Mouse (Mus musculus) embryo, embryonic 11 days (tissue): ENCODE measurements at regions not wholly inside any gene's neighbourhood (a gene's known extent, or its start where the extent isn't known, plus 50 kb on each side); places are given as distances from the start of the nearest gene placed in this dataset.
A peak's percentile ranks its signal among the peaks of the same experiment; 100 is the strongest.

ENCODE experiments used
- DNase-seq: peaks from one replicate; pipeline ENCODE4 v3.0.0-alpha.2; 2015

GRCm38 (mm10) chr16:73835715-73836440, 575.7 kb downstream of the Robo2 start:
- no peak for DNase-seq

DNA sequence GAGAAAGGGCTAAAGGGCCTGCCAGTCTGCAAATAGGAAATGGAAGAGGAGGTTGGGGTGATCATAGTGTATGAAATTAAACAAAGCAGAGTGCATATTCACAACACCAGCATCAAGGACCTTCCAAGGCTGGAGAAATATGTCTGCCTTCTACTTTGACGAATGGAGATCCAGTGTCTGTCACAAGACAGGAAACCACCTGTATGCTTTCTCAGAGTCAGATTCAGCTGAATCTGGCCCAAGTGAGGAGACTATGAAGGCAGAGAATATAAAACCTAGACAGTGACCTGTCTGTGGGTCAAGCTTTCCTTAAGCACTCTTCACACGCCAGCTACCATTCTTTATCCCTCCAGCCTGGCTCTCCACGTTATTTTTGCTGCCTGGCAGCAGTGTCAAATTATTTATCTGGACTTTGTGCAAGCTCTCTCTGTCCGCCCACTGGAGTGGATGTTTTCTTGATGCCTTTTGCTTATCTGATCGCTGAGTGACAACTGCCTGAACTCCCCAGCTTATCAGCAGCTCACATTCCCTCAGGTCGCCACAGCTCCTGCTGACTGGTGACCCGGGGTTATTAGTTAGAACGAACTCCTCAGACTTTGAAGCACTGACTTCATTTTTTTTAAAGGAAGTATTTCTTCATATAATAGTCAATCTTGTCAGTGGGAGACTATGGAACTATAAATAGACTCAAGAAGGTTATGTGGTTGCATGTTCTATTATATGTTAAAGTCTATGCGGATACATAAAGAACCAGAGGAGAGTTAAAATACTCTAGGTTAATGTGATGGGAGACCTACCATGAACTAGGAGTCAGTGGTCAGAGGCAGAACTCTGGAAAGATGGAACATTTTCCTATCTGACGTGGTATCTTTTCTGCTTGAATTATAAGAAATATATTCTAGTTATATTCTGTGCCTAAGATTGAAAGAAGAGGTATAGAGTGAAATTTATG, 590.0 kb downstream of the Robo2 start:
- no peak for DNase-seq

DNA sequence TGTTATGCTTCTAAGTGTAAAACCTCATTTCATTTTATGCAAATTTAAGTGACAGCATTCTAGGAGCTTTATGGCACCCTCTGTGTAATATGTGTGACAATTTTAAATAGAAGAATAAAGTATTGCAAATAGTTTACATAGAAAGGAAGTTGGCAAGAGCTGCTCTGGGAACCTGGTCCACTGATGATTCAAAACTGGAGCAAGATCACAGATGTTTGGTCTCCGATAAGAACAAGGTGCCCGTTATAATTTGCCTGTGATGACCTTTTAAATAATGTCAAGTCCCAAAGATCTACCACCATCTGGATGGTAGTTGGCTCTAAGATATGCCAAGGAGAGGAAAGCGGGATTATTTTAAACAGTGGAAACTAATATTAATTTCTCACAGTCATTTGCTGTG, 607.1 kb downstream of the Robo2 start:
- DNase-seq = no peak

- no peak for DNase-seq
These were observed 615.0 kb downstream of the Robo2 start for GRCm38 (mm10) chr16:73796528-73797171.

DNA sequence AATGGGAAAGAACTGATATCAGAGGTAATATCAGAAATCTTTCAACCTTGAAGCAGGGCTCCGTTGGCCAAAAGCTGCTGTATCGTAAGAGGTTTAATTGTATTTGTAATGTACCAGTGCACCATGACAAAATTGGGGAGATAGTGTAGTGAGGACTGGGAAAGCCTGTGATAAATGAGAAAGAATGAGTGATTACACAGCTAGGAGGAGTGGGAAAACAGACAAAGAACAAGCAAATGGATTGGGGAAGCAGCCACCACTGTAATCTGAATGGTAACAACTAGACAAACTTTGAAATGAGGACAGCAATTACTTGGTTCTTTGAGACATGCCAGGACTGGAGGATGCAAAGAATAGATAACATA, 626.6 kb downstream of the Robo2 start:
- DNase-seq = no peak

- DNase-seq = no peak
These were observed 627.1 kb downstream of the Robo2 start for GRCm38 (mm10) chr16:73784296-73785073.

DNA sequence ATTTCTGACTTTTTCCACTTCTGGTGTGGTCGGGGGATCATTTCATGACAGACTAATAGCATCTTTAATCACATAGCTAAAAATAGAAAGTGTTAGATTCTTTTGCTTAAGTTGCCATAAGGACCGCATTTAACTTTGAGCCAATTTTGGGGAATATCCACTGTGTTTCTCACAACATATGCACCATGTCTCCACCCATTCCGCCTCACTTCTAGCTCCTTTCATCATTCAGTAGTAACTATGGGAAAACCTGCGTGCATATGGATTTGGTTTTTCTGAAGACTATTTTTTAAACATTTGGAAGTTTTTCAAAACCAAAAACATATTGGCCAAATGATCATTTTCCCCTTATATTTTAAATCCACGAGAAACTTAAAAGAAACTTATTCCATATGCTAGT, 639.2 kb downstream of the Robo2 start:
- DNase-seq = no peak

GRCm38 (mm10) chr16:73770440-73770856, 641.2 kb downstream of the Robo2 start:
- no peak for DNase-seq

GRCm38 (mm10) chr16:73769729-73770128, 641.9 kb downstream of the Robo2 start:
- no peak for DNase-seq

GRCm38 (mm10) chr16:73768706-73769105, 642.9 kb downstream of the Robo2 start:
- no peak for DNase-seq

DNA sequence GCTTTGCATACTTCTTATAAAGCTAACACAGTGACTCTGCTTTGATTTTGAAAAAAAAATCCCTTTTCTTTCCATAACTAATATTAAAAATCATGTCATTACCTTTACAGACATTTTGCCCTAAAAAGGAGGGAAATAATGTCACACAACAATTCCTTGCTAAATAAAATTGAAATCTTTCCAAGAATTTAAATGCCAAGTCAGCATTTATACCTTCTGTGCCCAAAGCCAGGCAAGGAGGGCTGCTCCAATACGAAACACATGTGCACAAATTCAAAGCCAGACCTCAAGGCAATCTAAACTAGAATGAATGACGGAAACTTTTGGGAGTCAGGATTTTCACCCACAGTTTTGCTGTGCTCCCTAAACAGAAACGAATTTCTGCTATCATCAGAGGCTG, 646.4 kb downstream of the Robo2 start:
- DNase-seq = no peak

- DNase-seq = no peak
These were observed 650.7 kb downstream of the Robo2 start for GRCm38 (mm10) chr16:73760921-73761320.

- no peak for DNase-seq
These were observed 652.8 kb downstream of the Robo2 start for GRCm38 (mm10) chr16:73758872-73759271.

DNA sequence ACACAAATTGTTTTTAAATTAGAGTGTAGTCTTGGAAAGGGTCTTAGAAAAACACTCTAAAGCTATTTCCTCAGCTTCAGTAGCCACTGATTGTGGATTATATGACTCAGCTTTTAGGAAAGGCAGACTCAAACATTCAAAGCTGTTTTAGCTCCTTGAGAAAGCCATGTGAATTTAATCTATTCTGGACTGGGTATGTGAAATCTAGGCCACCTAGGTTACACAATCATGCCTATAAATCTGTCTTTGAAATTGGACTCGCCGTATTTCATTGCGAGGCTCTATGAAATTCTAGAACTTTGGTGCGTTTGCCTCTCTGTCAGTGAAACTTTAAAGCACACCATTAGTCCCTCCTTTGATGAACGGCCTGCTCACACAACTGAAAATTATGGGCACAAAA, 657.3 kb downstream of the Robo2 start:
- DNase-seq = peak; percentile 59

- DNase-seq = peak; percentile 59
These were observed 683.3 kb downstream of the Robo2 start for GRCm38 (mm10) chr16:73728297-73728696.

- DNase-seq = no peak
These were observed 691.9 kb downstream of the Robo2 start for GRCm38 (mm10) chr16:73719691-73720090.

GRCm38 (mm10) chr16:73716301-73716700, 695.3 kb downstream of the Robo2 start:
- DNase-seq = no peak

GRCm38 (mm10) chr16:73707051-73707450, 704.6 kb downstream of the Robo2 start:
- no peak for DNase-seq

GRCm38 (mm10) chr16:73689274-73689673, 722.4 kb downstream of the Robo2 start:
- DNase-seq = no peak

DNA sequence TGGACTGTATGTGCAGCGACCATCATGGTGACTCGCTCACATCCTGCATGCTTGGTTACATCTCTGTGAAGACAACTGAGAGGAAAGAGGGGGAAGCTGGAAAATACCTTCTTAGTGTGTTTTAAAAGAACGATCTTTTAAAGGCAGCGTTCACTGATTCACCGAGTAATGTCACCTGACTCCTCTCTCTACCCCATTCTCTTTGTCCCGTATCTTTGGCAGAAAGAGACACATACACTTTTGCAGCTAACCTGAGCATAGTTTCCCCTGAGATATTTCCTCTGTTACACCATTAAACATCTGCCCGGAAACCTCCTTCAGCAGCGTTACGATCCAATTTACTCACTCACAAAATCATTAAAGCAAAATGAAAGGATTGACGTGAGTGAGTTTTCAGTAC, 731.8 kb downstream of the Robo2 start:
- DNase-seq = no peak

GRCm38 (mm10) chr16:73670516-73670915, 741.1 kb downstream of the Robo2 start:
- no peak for DNase-seq

GRCm38 (mm10) chr16:73652976-73653690, 758.5 kb downstream of the Robo2 start:
- DNase-seq = no peak
